ENCODE assay signal across 10 mouse cellular contexts in genomic region chr17:28375592-28376061, GRCm38 (mm10). TPM values are rescaled to one million over a fixed set of nuclear protein-coding genes. Genes with fewer than 3 reads are reported as not detected.
DNase-seq lines count a peak whose midpoint lies in the region; ATAC-seq and TF ChIP-seq lines count a peak whose summit lies in the region.
"Had no signal": no experiment of that assay in that cellular context is flagged by ENCODE, and none has a peak within 500 bp of the region (broad histone marks: within the 10 kb centered on the region; RNA-seq: fewer than 3 reads in every experiment).

No protein-coding gene starts in this region.

- no peak for TF ChIP-seq CTCF in intestine, postnatal 0 days (IDR thresholded peaks at IDR 0.05; ENCODE audit: low read depth)

- no peak overlapping the region for H3K9ac ChIP-seq in intestine, postnatal 0 days (ENCODE audit: low read depth, low read length)
- H3K9ac ChIP-seq: liver, embryonic 15.5 days had no signal

- intact Hi-C loops in heart, postnatal 36 days (cut with DNase I): no loop called here

- peak overlapping the region; percentile 13; the same call in 1 of the 2 replicates for H3K4me2 ChIP-seq in intestine, postnatal 0 days (replicated peaks; ENCODE audit: low read depth)
- H3K4me2 ChIP-seq: liver, embryonic 15.5 days had no signal

- no peaks in the 10 kb centered on the region for H3K36me3 ChIP-seq in heart, embryonic 10.5 days
- H3K36me3 ChIP-seq in intestine, postnatal 0 days (ENCODE audit: control insufficient read depth, insufficient read depth): no peaks in the 10 kb centered on the region
- H3K36me3 ChIP-seq: liver, embryonic 15.5 days had no signal

- peaks cover 24% of the 10 kb centered on the region for H3K4me1 ChIP-seq in heart, embryonic 10.5 days
- H3K4me1 ChIP-seq in intestine, postnatal 0 days (replicated peaks; ENCODE audit: control insufficient read depth, insufficient read depth, low read length): no peaks in the 10 kb centered on the region

- WGBS in heart, embryonic 10.5 days: 7% methylated on average over 17 of the region's 17 CpGs
- 6% methylated on average over 17 of the region's 17 CpGs for WGBS in intestine, postnatal 0 days

- H3K27ac ChIP-seq in heart, embryonic 10.5 days: no peak overlapping the region
- H3K27ac ChIP-seq in intestine, postnatal 0 days (ENCODE audit: low read depth, low read length): no peak overlapping the region
- H3K27ac ChIP-seq: liver, embryonic 15.5 days had no signal

- H3K4me3 ChIP-seq in heart, embryonic 10.5 days: peak overlapping the region; percentile 29; the same call in 1 of the 2 replicates
- no peak overlapping the region for H3K4me3 ChIP-seq in intestine, postnatal 0 days (ENCODE audit: low read depth, low read length)
- H3K4me3 ChIP-seq: liver, embryonic 15.5 days had no signal

- peaks cover 60% of the 10 kb centered on the region for H3K27me3 ChIP-seq in heart, embryonic 10.5 days (ENCODE audit: insufficient read depth, poor library complexity, severe bottlenecking)
- H3K27me3 ChIP-seq in intestine, postnatal 0 days (replicated peaks; ENCODE audit: control insufficient read depth, insufficient read depth, low read length): peaks cover 6% of the 10 kb centered on the region; the same call in 1 of the 2 replicates

- ATAC-seq in intestine, postnatal 0 days: peak; percentile 63

- no peak for DNase-seq in heart, embryonic 10.5 days (ENCODE audit: low spot score)
- DNase-seq in heart, postnatal 36 days: no peak
- DNase-seq in thymus, postnatal 0 days (ENCODE audit: low spot score): peak; percentile 51
- no peak for DNase-seq in thymus, adult 18-20 months
- peak; percentile 62 for DNase-seq in thymus, postnatal 4 days
- DNase-seq in layer of hippocampus, postnatal 36 days: no peak
- DNase-seq in layer of hippocampus, postnatal 10 days (ENCODE audit: low spot score in 2 of 2): no peak
- DNase-seq: layer of hippocampus, adult 9-11 months had no signal

- no peaks in the 10 kb centered on the region for H3K9me3 ChIP-seq in heart, embryonic 10.5 days
- no peaks in the 10 kb centered on the region for H3K9me3 ChIP-seq in intestine, postnatal 0 days (ENCODE audit: control insufficient read depth)
- H3K9me3 ChIP-seq: liver, embryonic 15.5 days had no signal

RNA-seq across cellular contexts. Expression of gene Tulp1, which starts 10.6 kb away (rescaled TPM):
- polyA plus RNA-seq in heart, embryonic 10.5 days (2016; fragmentation: Nextera tagmentation; extraction: Ambion mirVana): 5.0 and 5.7 TPM in 2 replicates
- not detected for total RNA-seq in heart, postnatal 36 days (2021)
- polyA plus RNA-seq in thymus, postnatal 0 days (2015; fragmentation: Nextera tagmentation; extraction: Ambion mirVana): 0.54 and 0.56 TPM in 2 replicates
- 1.2 and 1.4 TPM in 2 replicates for polyA plus RNA-seq in intestine, postnatal 0 days (2015; fragmentation: Nextera tagmentation; extraction: Ambion mirVana)
- total RNA-seq in layer of hippocampus, postnatal 36 days (2021): not detected
- under 1 TPM in 1 of 2 experiments, not detected in 1; 0.41 TPM for total RNA-seq in layer of hippocampus, postnatal 10 days (2021)

RNA-seq across cellular contexts. Expression of gene Tead3, which starts 25.0 kb away (rescaled TPM):
- 6.3 and 6.5 TPM in 2 replicates for polyA plus RNA-seq in heart, embryonic 10.5 days (2016; fragmentation: Nextera tagmentation; extraction: Ambion mirVana)
- total RNA-seq in heart, postnatal 36 days (2021): 10 to 100 TPM; 12.9 to 16.6 TPM
- 2.1 and 2.2 TPM in 2 replicates for polyA plus RNA-seq in thymus, postnatal 0 days (2015; fragmentation: Nextera tagmentation; extraction: Ambion mirVana)
- polyA plus RNA-seq in intestine, postnatal 0 days (2015; fragmentation: Nextera tagmentation; extraction: Ambion mirVana): 5.8 and 6.2 TPM in 2 replicates
- total RNA-seq in layer of hippocampus, postnatal 36 days (2021): 1 to 10 TPM; 1.7 to 3.7 TPM
- 1 to 10 TPM; 5.6 to 6.1 TPM for total RNA-seq in layer of hippocampus, postnatal 10 days (2021)

RNA-seq across cellular contexts. Expression of gene Rpl10a, which starts 47.4 kb away (rescaled TPM):
- polyA plus RNA-seq in heart, embryonic 10.5 days (2016; fragmentation: Nextera tagmentation; extraction: Ambion mirVana): 345 and 365 TPM in 2 replicates
- 100 to 1,000 TPM; 392 TPM for total RNA-seq in heart, postnatal 36 days (2021)
- polyA plus RNA-seq in thymus, postnatal 0 days (2015; fragmentation: Nextera tagmentation; extraction: Ambion mirVana): 790 and 815 TPM in 2 replicates
- polyA plus RNA-seq in intestine, postnatal 0 days (2015; fragmentation: Nextera tagmentation; extraction: Ambion mirVana): 383 and 417 TPM in 2 replicates
- total RNA-seq in layer of hippocampus, postnatal 36 days (2021): 100 to 1,000 TPM; 342 TPM
- 100 to 1,000 TPM; 503 to 535 TPM for total RNA-seq in layer of hippocampus, postnatal 10 days (2021)

Comparison
In these comparisons a context has a peak if more than half of its experiments do, and no peak if none do; other contexts are left out.
1. DNase-seq: peak in thymus, postnatal 0 days (single experiment) and thymus, postnatal 4 days (single experiment); none in heart, embryonic 10.5 days (single experiment), heart, postnatal 36 days (0 of 2), thymus, adult 18-20 months (0 of 2), layer of hippocampus, postnatal 36 days (0 of 2) and layer of hippocampus, postnatal 10 days (0 of 2).